Mouse (Mus musculus): Measurements from ENCODE around the gene Pkdrej. TPM values are rescaled to one million over a fixed set of nuclear protein-coding genes. Genes with fewer than 3 reads are reported as not detected.

Pkdrej gene
- polyA plus RNA-seq, 1 experiment from 2014 or later, result 0.13 TPM

- H3K36me3 ChIP-seq, result peaks cover 5% of the 10 kb centered on the region; the same call in 1 of the 2 replicates
- ATAC-seq (ENCODE audit: insufficient number of reproducible peaks, insufficient read depth, low FRiP score, low TSS enrichment, low read depth), result no peak
- H3K27ac ChIP-seq, result peak overlapping the region; percentile 41; the same call in 1 of the 2 replicates
- 42% methylated on average over 8 of the region's 8 CpGs for WGBS
- no peaks in the 10 kb centered on the region for H3K27me3 ChIP-seq
- H3K4me1 ChIP-seq (replicated peaks), result peaks cover 13% of the 10 kb centered on the region
- no peaks in the 10 kb centered on the region for H3K9me3 ChIP-seq
- peak overlapping the region; percentile 73 for H3K4me2 ChIP-seq
- peak overlapping the region; percentile 65 for H3K9ac ChIP-seq (replicated peaks)
- H3K4me3 ChIP-seq (replicated peaks), result peak overlapping the region; percentile 58
Observed at GRCm38 (mm10) chr15:85832599-85832998, 11.1 kb upstream of the Pkdrej start.

DNA sequence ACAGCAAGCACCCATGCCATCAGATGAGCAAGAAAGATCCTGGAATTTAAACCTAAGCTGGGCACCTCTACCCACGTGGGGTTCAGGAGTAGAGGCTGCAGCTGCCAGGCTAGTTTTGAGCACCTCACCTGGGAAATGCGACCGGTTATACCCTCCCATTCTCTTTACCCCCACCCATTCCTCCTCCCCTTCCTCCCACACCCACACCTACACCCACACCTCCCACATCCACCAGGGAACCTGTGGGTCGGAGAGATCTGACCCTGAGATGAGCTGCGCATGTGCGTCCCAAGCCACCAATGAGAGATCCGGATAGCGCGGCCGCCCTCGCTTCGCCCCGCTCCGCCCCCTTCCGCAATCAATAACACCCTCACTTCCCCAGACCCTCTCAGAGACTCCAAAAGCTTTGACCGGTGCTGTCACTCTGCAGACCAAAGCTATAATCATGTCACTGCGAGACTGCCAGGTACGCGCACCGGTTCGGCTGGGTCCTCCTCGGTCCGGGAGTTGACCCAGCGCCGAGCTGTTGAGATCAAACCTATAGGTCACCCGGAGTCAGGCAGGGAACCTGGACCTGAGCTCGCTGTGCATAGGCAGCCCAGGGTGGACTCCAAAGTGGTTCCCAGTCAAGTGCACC is 10.5 kb upstream of the Pkdrej start, which contains the start of gene Ttc38:
Gene Ttc38 (plus strand): TSS at position 353 of the 637 bp plus-strand sequence.
- H3K4me1 ChIP-seq (replicated peaks), result peaks cover 13% of the 10 kb centered on the region
- peak; percentile 82 for ATAC-seq (ENCODE audit: insufficient number of reproducible peaks, insufficient read depth, low FRiP score, low TSS enrichment, low read depth)
- H3K4me2 ChIP-seq, result peak within 1 kb of the TSS; percentile 73
- H3K36me3 ChIP-seq, result peaks cover 5% of the 10 kb centered on the region; the same call in 1 of the 2 replicates
- H3K9ac ChIP-seq (replicated peaks), result peak within 1 kb of the TSS; percentile 65
- peak within 1 kb of the TSS; percentile 41; the same call in 1 of the 2 replicates for H3K27ac ChIP-seq
- WGBS, result 1% methylated on average over 27 of the region's 27 CpGs
- no peaks in the 10 kb centered on the region for H3K9me3 ChIP-seq
- H3K27me3 ChIP-seq, result no peaks in the 10 kb centered on the region
- peak within 1 kb of the TSS; percentile 58 for H3K4me3 ChIP-seq (replicated peaks)

- 77% methylated on average over 5 of the region's 5 CpGs for WGBS
Observed at GRCm38 (mm10) chr15:85829470-85829869, 7.9 kb upstream of the Pkdrej start.

DNA sequence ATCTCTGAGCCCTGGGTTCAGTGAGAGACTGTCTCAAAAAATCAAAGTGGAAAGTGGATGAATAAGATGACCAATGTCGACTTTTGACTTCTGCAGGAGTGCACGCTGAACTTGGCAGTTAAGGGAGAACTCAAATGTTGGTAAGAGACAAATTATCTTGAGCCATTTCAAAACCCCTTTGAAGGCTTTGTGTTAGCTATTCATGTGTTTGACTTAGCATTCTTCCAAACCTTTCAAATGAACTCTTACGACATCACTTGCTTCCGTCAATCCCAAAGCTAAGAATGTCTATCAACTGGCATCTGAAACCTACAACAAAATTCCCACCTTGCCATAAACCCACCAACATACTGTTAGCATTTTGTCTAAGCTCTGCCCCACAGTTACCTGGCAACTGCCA is 6.5 kb upstream of the Pkdrej start:
- WGBS, result 86% methylated on average over 4 of the region's 4 CpGs

More at GRCm38 (mm10) chr15:85829470-85829869, 7.9 kb upstream of the Pkdrej start:
- peaks cover 13% of the 10 kb centered on the region for H3K4me1 ChIP-seq (replicated peaks)
- no peak overlapping the region for H3K27ac ChIP-seq
- ATAC-seq (ENCODE audit: insufficient number of reproducible peaks, insufficient read depth, low FRiP score, low TSS enrichment, low read depth), result no peak
- no peak overlapping the region for H3K4me3 ChIP-seq (replicated peaks)
- H3K4me2 ChIP-seq, result no peak overlapping the region
- no peaks in the 10 kb centered on the region for H3K27me3 ChIP-seq
- no peaks in the 10 kb centered on the region for H3K9me3 ChIP-seq
- H3K9ac ChIP-seq (replicated peaks), result no peak overlapping the region
- H3K36me3 ChIP-seq, result no peaks in the 10 kb centered on the region

DNA sequence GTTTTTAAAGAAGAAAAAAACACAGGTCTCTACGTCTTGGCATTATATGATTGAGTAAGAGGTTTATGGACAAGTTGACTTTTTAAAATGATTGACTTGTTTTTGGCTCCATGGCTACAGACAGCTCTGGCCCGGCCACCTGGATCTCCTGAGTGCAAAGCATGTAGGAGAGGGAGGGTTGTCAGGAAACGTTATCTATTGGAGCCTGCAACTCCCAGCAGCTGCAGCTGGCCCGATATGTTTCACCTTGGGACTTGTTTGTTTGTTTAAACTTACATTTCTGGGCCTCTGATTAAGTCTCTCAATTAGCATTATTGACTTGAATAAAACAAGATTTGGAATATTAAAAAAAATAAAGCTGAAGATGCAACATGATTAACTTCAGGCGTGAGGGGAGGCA is 5.1 kb upstream of the Pkdrej start:
- Histone ChIP-seq H3K36me3 (no peaks in the 10 kb centered on the region), H3K9ac (replicated peaks) (no peak overlapping the region), H3K4me1 (replicated peaks) (peaks cover 9% of the 10 kb centered on the region; the same call in 1 of the 2 replicates), H3K27me3 (peaks cover 5% of the 10 kb centered on the region), H3K27ac (no peak overlapping the region), H3K4me3 (replicated peaks) (no peak overlapping the region), H3K9me3 (no peaks in the 10 kb centered on the region), H3K4me2 (no peak overlapping the region)
- 66% methylated on average over 5 of the region's 5 CpGs for WGBS
- ATAC-seq (ENCODE audit: insufficient number of reproducible peaks, insufficient read depth, low FRiP score, low TSS enrichment, low read depth), result no peak

More for the DNA sequence above, 6.5 kb upstream of the Pkdrej start:
- no peak overlapping the region for H3K4me2 ChIP-seq
- H3K27ac ChIP-seq, result no peak overlapping the region
- no peak overlapping the region for H3K9ac ChIP-seq (replicated peaks)
- no peaks in the 10 kb centered on the region for H3K9me3 ChIP-seq
- H3K4me1 ChIP-seq (replicated peaks), result peaks cover 13% of the 10 kb centered on the region
- H3K4me3 ChIP-seq (replicated peaks), result no peak overlapping the region
- ATAC-seq (ENCODE audit: insufficient number of reproducible peaks, insufficient read depth, low FRiP score, low TSS enrichment, low read depth), result no peak
- H3K36me3 ChIP-seq, result no peaks in the 10 kb centered on the region
- H3K27me3 ChIP-seq, result no peaks in the 10 kb centered on the region

GRCm38 (mm10) chr15:85822011-85822359 is 451 bp upstream of the Pkdrej start:
- Histone ChIP-seq H3K4me3 (replicated peaks) (peak overlapping the region; percentile 57), H3K27me3 (peaks cover 25% of the 10 kb centered on the region), H3K4me1 (replicated peaks) (peaks cover 5% of the 10 kb centered on the region; the same call in 1 of the 2 replicates), H3K4me2 (peak overlapping the region; percentile 98), H3K9me3 (no peaks in the 10 kb centered on the region), H3K9ac (replicated peaks) (peak overlapping the region; percentile 79; the same call in 1 of the 2 replicates), H3K36me3 (no peaks in the 10 kb centered on the region), H3K27ac (no peak overlapping the region)
- peak; percentile 73 for ATAC-seq (ENCODE audit: insufficient number of reproducible peaks, insufficient read depth, low FRiP score, low TSS enrichment, low read depth)
- WGBS, result 8% methylated on average over 4 of the region's 4 CpGs

GRCm38 (mm10) chr15:85813428-85813827 is 8.1 kb downstream of the Pkdrej start:
- Histone ChIP-seq H3K4me2 (no peak overlapping the region), H3K27ac (no peak overlapping the region), H3K36me3 (no peaks in the 10 kb centered on the region), H3K4me1 (replicated peaks) (peaks cover 6% of the 10 kb centered on the region), H3K9me3 (peaks cover 9% of the 10 kb centered on the region; the same call in 1 of the 2 replicates), H3K27me3 (no peaks in the 10 kb centered on the region; the same call in 1 of the 2 replicates), H3K9ac (replicated peaks) (no peak overlapping the region), H3K4me3 (replicated peaks) (no peak overlapping the region)
- ATAC-seq (ENCODE audit: insufficient number of reproducible peaks, insufficient read depth, low FRiP score, low TSS enrichment, low read depth), result no peak
- WGBS, result 66% methylated on average over 10 of the region's 10 CpGs

DNA sequence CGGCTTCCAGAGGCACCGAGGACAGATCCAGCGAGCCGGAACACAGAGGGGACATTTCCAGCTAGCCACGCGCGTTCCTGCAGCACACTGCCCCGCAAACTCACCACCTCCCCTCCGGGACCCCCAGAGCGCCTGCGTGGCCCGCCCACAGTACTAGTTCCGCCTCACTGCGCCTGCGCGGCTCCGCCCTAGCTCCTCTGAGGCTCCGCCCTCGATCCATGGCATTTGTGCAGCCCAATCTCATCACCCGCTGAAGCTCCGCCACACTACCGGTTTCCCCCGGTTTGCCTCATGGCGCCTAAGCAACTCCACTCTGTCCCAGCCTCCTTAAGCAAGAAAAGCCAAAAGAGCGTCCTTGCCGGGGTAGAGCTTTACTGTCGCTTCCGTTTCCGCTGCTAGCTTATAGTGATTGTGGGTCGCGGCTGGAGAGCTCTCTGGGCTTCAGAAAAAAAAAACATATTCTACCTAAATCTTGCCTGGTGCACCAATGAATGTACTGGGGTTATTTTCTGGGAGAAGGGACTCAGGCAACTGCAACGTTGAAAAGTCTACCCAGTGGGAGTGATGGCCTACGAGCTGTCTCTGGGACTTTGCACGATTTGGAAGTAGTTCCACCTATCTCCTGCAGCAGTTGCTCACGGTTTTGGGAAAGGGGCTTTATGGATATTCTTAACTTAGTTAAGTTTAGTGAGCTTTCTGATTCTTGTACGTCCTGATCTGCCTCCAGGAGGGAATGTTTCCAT is 9.8 kb downstream of the Pkdrej start, which contains the start of gene Cdpf1:
Gene Cdpf1 (minus strand): TSS at position 163 of the 743 bp plus-strand sequence.
- Histone ChIP-seq H3K27ac (peak within 1 kb of the TSS; percentile 88), H3K4me3 (replicated peaks) (peak within 1 kb of the TSS; percentile 77), H3K9ac (replicated peaks) (peak within 1 kb of the TSS; percentile 80), H3K9me3 (peaks cover 9% of the 10 kb centered on the region; the same call in 1 of the 2 replicates), H3K4me2 (peak within 1 kb of the TSS; percentile 93), H3K27me3 (no peaks in the 10 kb centered on the region; the same call in 1 of the 2 replicates), H3K36me3 (no peaks in the 10 kb centered on the region; the same call in 1 of the 2 replicates), H3K4me1 (replicated peaks) (peaks cover 6% of the 10 kb centered on the region)
- WGBS, result 3% methylated on average over 36 of the region's 36 CpGs
- ATAC-seq (ENCODE audit: insufficient number of reproducible peaks, insufficient read depth, low FRiP score, low TSS enrichment, low read depth), result peak; percentile 88

DNA sequence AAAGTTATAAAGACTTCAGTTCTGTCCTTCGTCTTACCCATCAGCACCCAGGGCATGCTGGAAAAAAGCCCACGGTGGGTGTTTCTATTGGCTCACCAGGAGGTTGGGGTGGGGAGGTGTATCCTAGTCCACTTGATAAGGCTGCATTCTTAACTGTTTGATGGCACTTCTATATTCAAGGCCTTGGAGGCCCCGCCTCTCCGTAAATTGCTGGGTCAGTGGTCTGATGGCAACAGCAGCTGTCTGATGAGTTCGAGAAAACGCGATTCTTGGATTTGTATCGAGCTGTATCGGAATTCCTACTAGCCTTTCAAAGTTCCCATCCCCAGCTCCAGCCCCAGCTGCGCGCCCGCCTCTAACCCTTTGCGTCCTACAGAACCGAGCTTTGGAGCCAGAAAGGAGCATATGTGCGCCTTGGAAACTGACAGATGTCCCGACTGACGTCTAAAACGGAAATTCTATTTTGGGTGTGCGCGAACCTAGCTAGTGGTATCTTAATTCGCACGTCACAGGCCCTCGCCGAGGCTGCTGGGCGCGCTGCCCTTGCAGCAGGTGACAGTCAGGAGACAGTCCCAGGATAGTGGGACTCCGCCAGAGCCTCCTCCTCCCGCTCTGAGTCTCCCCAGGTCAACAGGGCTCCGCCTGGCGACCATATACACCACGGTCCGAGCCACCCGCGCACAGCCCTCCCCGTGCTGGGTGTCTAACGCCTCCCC is 10.6 kb downstream of the Pkdrej start:
- Histone ChIP-seq H3K9me3 (peaks cover 7% of the 10 kb centered on the region; the same call in 1 of the 2 replicates), H3K27me3 (no peaks in the 10 kb centered on the region; the same call in 1 of the 2 replicates), H3K4me3 (replicated peaks) (peak overlapping the region; percentile 77), H3K9ac (replicated peaks) (peak overlapping the region; percentile 80), H3K27ac (peak overlapping the region; percentile 88), H3K4me1 (replicated peaks) (peaks cover 6% of the 10 kb centered on the region), H3K36me3 (no peaks in the 10 kb centered on the region; the same call in 1 of the 2 replicates), H3K4me2 (peak overlapping the region; percentile 93)
- WGBS, result 7% methylated on average over 36 of the region's 36 CpGs
- peak; percentile 83 for ATAC-seq (ENCODE audit: insufficient number of reproducible peaks, insufficient read depth, low FRiP score, low TSS enrichment, low read depth)

DNA sequence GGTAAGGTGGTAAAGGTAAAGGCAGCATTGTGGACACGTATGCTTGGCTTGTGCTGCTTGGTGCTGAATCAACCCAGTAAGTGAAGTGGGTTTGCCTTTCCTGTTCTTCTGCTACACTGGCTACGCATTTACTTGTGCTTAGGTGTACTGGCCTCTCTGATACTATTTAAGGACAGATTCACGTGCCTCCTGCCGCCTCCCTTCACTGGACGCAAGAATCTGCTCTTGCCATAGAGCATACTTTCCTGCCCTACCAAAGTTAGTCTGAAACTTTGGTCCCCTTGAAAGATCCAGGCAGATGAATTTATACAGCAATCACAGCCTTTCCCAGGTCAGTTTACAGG is 11.1 kb downstream of the Pkdrej start:
- 86% methylated on average over 5 of the region's 5 CpGs for WGBS
- Histone ChIP-seq H3K4me3 (replicated peaks) (peak overlapping the region; percentile 77), H3K9me3 (0 out of 2 replicates have a peak, but pooled peaks cover 2% of the 10 kb centered on the region), H3K4me1 (replicated peaks) (peaks cover 6% of the 10 kb centered on the region), H3K36me3 (no peaks in the 10 kb centered on the region; the same call in 1 of the 2 replicates), H3K27me3 (no peaks in the 10 kb centered on the region; the same call in 1 of the 2 replicates), H3K27ac (no peak overlapping the region), H3K9ac (replicated peaks) (0 out of 2 replicates have a peak overlapping the region, but pooled peaks have one; percentile 80), H3K4me2 (peak overlapping the region; percentile 93)
- no peak for ATAC-seq (ENCODE audit: insufficient number of reproducible peaks, insufficient read depth, low FRiP score, low TSS enrichment, low read depth)
